Mouse (Mus musculus): ENCODE results near the gene Tubb5.

DNA sequence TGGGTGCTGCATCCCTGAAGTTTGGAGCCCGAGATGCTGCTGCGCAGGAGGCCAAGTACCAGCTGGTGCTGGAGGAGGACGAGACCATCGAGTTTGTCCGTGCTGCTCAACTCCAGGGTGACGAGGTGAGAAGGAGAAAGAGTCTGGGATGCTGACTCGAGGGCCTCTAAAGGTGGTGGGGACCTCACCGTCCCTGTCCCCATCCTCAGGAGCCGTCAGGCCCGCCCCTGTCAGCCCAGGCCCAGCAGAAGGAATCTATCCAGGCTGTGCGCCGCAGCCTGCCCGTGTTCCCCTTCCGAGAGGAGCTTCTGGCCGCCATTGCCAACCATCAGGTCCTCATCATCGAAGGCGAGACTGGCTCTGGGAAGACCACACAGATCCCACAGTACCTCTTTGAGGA, 44.8 kb upstream of the Tubb5 start:
- TF ChIP-seq CTCF (IDR thresholded peaks at IDR 0.05; ENCODE audit: borderline replicate concordance, control insufficient read depth, extremely low read depth, insufficient read depth, low read length, poor library complexity) (no peak), POLR2A (IDR thresholded peaks at IDR 0.05; ENCODE audit: control insufficient read depth, extremely low read depth, insufficient read depth, low read length, poor library complexity) (no peak)
